Mouse (Mus musculus) myocyte (in vitro differentiated cells): ENCODE results near the gene Krt88.

ENCODE experiments used
- E2F4 ChIP-seq: IDR thresholded peaks from one replicate; pipeline ENCODE4 v1.6.1; 2011; ENCODE audit warnings: mild to moderate bottlenecking, control low read depth, moderate library complexity; ENCODE audit not compliant: insufficient read depth
- MAX ChIP-seq: IDR thresholded peaks from one replicate; pipeline ENCODE4 v1.6.1; 2011; ENCODE audit warnings: low read depth, mild to moderate bottlenecking, control low read depth
- MYOG ChIP-seq, 3 experiments: IDR thresholded peaks; one replicate each; pipeline ENCODE4 v1.6.1; 2011; ENCODE audit warnings: control low read depth in 2 of 3, low read depth in 2 of 3, mild to moderate bottlenecking in 2 of 3; ENCODE audit not compliant: insufficient read length in 2 of 3, control insufficient read depth in 1 of 3, insufficient read depth in 1 of 3
- POLR2A ChIP-seq: IDR thresholded peaks from one replicate; pipeline ENCODE4 v1.6.1; 2011; ENCODE audit warnings: low read depth, mild to moderate bottlenecking, control low read depth, moderate library complexity; ENCODE audit not compliant: insufficient read length
- POLR2AphosphoS2 ChIP-seq: IDR thresholded peaks from one replicate; pipeline ENCODE4 v1.6.1; 2011; ENCODE audit warnings: low read depth, control low read depth; ENCODE audit not compliant: insufficient read length
- REST ChIP-seq: IDR thresholded peaks from one replicate; pipeline ENCODE4 v1.6.1; 2011; ENCODE audit warnings: mild to moderate bottlenecking, control low read depth, moderate library complexity; ENCODE audit not compliant: insufficient read depth, insufficient read length
- TCF12 ChIP-seq: IDR thresholded peaks from one replicate; pipeline ENCODE4 v1.6.1; 2011; ENCODE audit warnings: mild to moderate bottlenecking, control low read depth; ENCODE audit not compliant: poor library complexity, insufficient read depth, severe bottlenecking

GRCm38 (mm10) chr15:101436611-101437010 is 10.9 kb upstream of the Krt88 start:
- no peak for TF ChIP-seq POLR2AphosphoS2
- TF ChIP-seq REST: no peak
- no peak for TF ChIP-seq POLR2A
- no peak for TF ChIP-seq MYOG (IDR thresholded peaks at IDR 0.05; ENCODE audit: control insufficient read depth in 1 of 3, insufficient read depth in 1 of 3, insufficient read length in 2 of 3, low read depth in 2 of 3)
- no peak for TF ChIP-seq E2F4
- no peak for TF ChIP-seq MAX
- no peak for TF ChIP-seq TCF12
